Mouse (Mus musculus) olfactory bulb, adult 2 months (tissue): ENCODE data around the gene Ap1m1. TPM values are rescaled to one million over a fixed set of nuclear protein-coding genes. Genes with fewer than 3 reads are reported as not detected.
A peak's percentile ranks its signal among the peaks of the same experiment; 100 is the strongest.

Experiments
- H3K27ac ChIP-seq: fragments of 200-500 bp; 2 replicates; pipeline ENCODE4 v1.5.1; 2012; ENCODE audit warnings: low read depth, low read length; ENCODE audit not compliant: insufficient read depth
- H3K4me1 ChIP-seq: fragments of 200-500 bp; 2 replicates; pipeline ENCODE4 v1.6.1; 2012; ENCODE audit warnings: low read length; ENCODE audit not compliant: control insufficient read depth, insufficient read depth
- H3K4me3 ChIP-seq: fragments of 200-500 bp; 2 replicates; pipeline ENCODE4 v1.5.1; 2012; ENCODE audit warnings: mild to moderate bottlenecking, low read depth, low read length, moderate library complexity; ENCODE audit not compliant: insufficient read depth
- CTCF ChIP-seq: fragments of 200-500 bp; IDR thresholded peaks from 2 replicates; pipeline ENCODE4 v1.5.1; 2012; ENCODE audit warnings: low read depth, mild to moderate bottlenecking, low read length, moderate library complexity; ENCODE audit not compliant: insufficient read depth
- POLR2A ChIP-seq: fragments of 200-500 bp; IDR thresholded peaks from 2 replicates; pipeline ENCODE4 v1.6.1; 2012; ENCODE audit warnings: mild to moderate bottlenecking, low read depth, low read length, moderate library complexity; ENCODE audit not compliant: insufficient read depth
- WGBS: fragments of 180-500 bp; shearing (Covaris S2); methylation state at CpG from one replicate; pipeline ENCODE4 v1.1.7; 2018; 5-methylcytosine and 5-hydroxymethylcytosine counted together
- polyA plus RNA-seq: library from polyadenylated mRNA; stranded (reverse); fragments of >200 nt; gene quantifications from 2 replicates; pipeline ENCODE4 v1.2.4, GENCODE M21; 2012; ENCODE audit warnings: low replicate concordance; ENCODE audit not compliant: missing spikeins, insufficient read depth, insufficient read length

Gene Ap1m1
- polyA plus RNA-seq, 1 experiment: not detected

- Histone ChIP-seq H3K4me3 (no peak overlapping the region), H3K4me1 (no peaks in the 10 kb centered on the region), H3K27ac (no peak overlapping the region)
- TF ChIP-seq POLR2A (no peak), CTCF (no peak)
- 83% methylated on average over 5 of the region's 5 CpGs for WGBS
Measured at GRCm38 (mm10) chr8:72273807-72274206, 34.0 kb downstream of the Ap1m1 start.

- no peaks in the 10 kb centered on the region for H3K4me1 ChIP-seq
- no peak overlapping the region for H3K4me3 ChIP-seq
- no peak overlapping the region for H3K27ac ChIP-seq
- 87% methylated on average over 3 of the region's 3 CpGs for WGBS
- TF ChIP-seq POLR2A (no peak), CTCF (no peak)
Measured at GRCm38 (mm10) chr8:72277244-72277643, 37.4 kb downstream of the Ap1m1 start.

- Histone ChIP-seq H3K4me3 (no peak overlapping the region), H3K4me1 (no peaks in the 10 kb centered on the region), H3K27ac (no peak overlapping the region)
- no peak for TF ChIP-seq POLR2A
- TF ChIP-seq CTCF: no peak
- 77% methylated on average over 7 of the region's 7 CpGs for WGBS
Measured at GRCm38 (mm10) chr8:72279151-72279550, 39.3 kb downstream of the Ap1m1 start.

- Histone ChIP-seq H3K4me3 (no peak overlapping the region), H3K27ac (no peak overlapping the region), H3K4me1 (no peaks in the 10 kb centered on the region)
- WGBS: 34% methylated on average over 3 of the region's 3 CpGs
- TF ChIP-seq POLR2A (no peak), CTCF (no peak)
Measured at GRCm38 (mm10) chr8:72281634-72282033, 41.8 kb downstream of the Ap1m1 start.

GRCm38 (mm10) chr8:72285285-72285684, 45.5 kb downstream of the Ap1m1 start:
- Histone ChIP-seq H3K27ac (no peak overlapping the region), H3K4me1 (no peaks in the 10 kb centered on the region), H3K4me3 (no peak overlapping the region)
- WGBS: 73% methylated on average over 4 of the region's 4 CpGs
- TF ChIP-seq POLR2A (no peak), CTCF (no peak)

- H3K4me1 ChIP-seq: no peaks in the 10 kb centered on the region
Measured at GRCm38 (mm10) chr8:72289051-72289450, 49.2 kb downstream of the Ap1m1 start.

GRCm38 (mm10) chr8:72291104-72291503, 51.3 kb downstream of the Ap1m1 start:
- H3K4me1 ChIP-seq: peaks cover 6% of the 10 kb centered on the region
- 87% methylated on average over 2 of the region's 2 CpGs for WGBS

More at GRCm38 (mm10) chr8:72289051-72289450, 49.2 kb downstream of the Ap1m1 start:
- Histone ChIP-seq H3K27ac (no peak overlapping the region), H3K4me3 (no peak overlapping the region)
- TF ChIP-seq CTCF: no peak
- TF ChIP-seq POLR2A: no peak

GRCm38 (mm10) chr8:72293309-72293708, 53.5 kb downstream of the Ap1m1 start:
- peaks cover 6% of the 10 kb centered on the region for H3K4me1 ChIP-seq
- no peak for TF ChIP-seq POLR2A
- no peak for TF ChIP-seq CTCF
- no peak overlapping the region for H3K4me3 ChIP-seq
- H3K27ac ChIP-seq: no peak overlapping the region

More at GRCm38 (mm10) chr8:72291104-72291503, 51.3 kb downstream of the Ap1m1 start:
- H3K27ac ChIP-seq: no peak overlapping the region
- TF ChIP-seq CTCF: no peak
- no peak for TF ChIP-seq POLR2A
- H3K4me3 ChIP-seq: no peak overlapping the region

GRCm38 (mm10) chr8:72295125-72295524, 55.3 kb downstream of the Ap1m1 start:
- TF ChIP-seq CTCF: no peak
- TF ChIP-seq POLR2A: no peak
- H3K4me3 ChIP-seq: no peak overlapping the region
- H3K27ac ChIP-seq: no peak overlapping the region
- peaks cover 6% of the 10 kb centered on the region for H3K4me1 ChIP-seq
- WGBS: 64% methylated on average over 3 of the region's 3 CpGs

- H3K27ac ChIP-seq: peak overlapping the region; percentile 57; the same call in 1 of the 2 replicates
- H3K4me3 ChIP-seq: no peak overlapping the region
- TF ChIP-seq CTCF (no peak), POLR2A (no peak)
- peaks cover 6% of the 10 kb centered on the region for H3K4me1 ChIP-seq
- WGBS: 12% methylated on average over 8 of the region's 8 CpGs
Measured at GRCm38 (mm10) chr8:72295679-72296078, 55.9 kb downstream of the Ap1m1 start.
